Mouse (Mus musculus) embryonic facial prominence, embryonic 11.5 days (tissue): Measurements from ENCODE around the gene Btrc. TPM values are rescaled to one million over a fixed set of nuclear protein-coding genes. Genes with fewer than 3 reads are reported as not detected.
A peak's percentile ranks its signal among the peaks of the same experiment; 100 is the strongest.

Experiments
- ATAC-seq: fragments of 200-750 bp; cut with Nextera tagmentation; replicated peaks from 2 replicates; pipeline ENCODE4 v1.8.0; 2017; ENCODE audit warnings: low read depth; ENCODE audit not compliant: insufficient number of reproducible peaks, low FRiP score, low TSS enrichment
- DNase-seq: peaks from one replicate; pipeline ENCODE4 v3.0.0-alpha.2; 2015; ENCODE audit warnings: low spot score
- H3K27ac ChIP-seq: fragments of 300-500 bp; sonication (generic); replicated peaks from 2 replicates; pipeline ENCODE4 v1.5.1; 2014; ENCODE audit warnings: mild to moderate bottlenecking, low read depth, low read length, control low read depth
- H3K27me3 ChIP-seq: fragments of 300-500 bp; sonication (generic); 2 replicates; pipeline ENCODE4 v1.6.1; 2014; ENCODE audit warnings: mild to moderate bottlenecking, low read length, moderate library complexity, mixed read lengths; ENCODE audit not compliant: control insufficient read depth, insufficient read depth
- H3K36me3 ChIP-seq: fragments of 300-500 bp; sonication (generic); replicated peaks from 2 replicates; pipeline ENCODE4 v1.6.1; 2014; ENCODE audit warnings: low read depth, mild to moderate bottlenecking, low read length, moderate library complexity, mixed read lengths; ENCODE audit not compliant: control insufficient read depth, insufficient read depth
- H3K4me1 ChIP-seq: fragments of 300-500 bp; sonication (generic); 2 replicates; pipeline ENCODE4 v1.6.1; 2014; ENCODE audit warnings: low read length, mixed read lengths; ENCODE audit not compliant: control insufficient read depth, insufficient read depth
- H3K4me2 ChIP-seq: fragments of 300-500 bp; sonication (generic); 2 replicates; pipeline ENCODE4 v1.6.1; 2014; ENCODE audit warnings: low read depth, mild to moderate bottlenecking, control low read depth, low read length, moderate library complexity
- H3K4me3 ChIP-seq: fragments of 300-500 bp; sonication (generic); 2 replicates; pipeline ENCODE4 v1.5.1; 2014; ENCODE audit warnings: low read depth, low read length, control low read depth
- H3K9ac ChIP-seq: fragments of 300-500 bp; sonication (generic); replicated peaks from 2 replicates; pipeline ENCODE4 v1.6.1; 2014; ENCODE audit warnings: mild to moderate bottlenecking, control low read depth, low read length
- H3K9me3 ChIP-seq: fragments of 300-500 bp; sonication (generic); replicated peaks from 2 replicates; pipeline ENCODE4 v1.6.1; 2016; ENCODE audit warnings: mild to moderate bottlenecking, low read length, inconsistent platforms, mixed read lengths; ENCODE audit not compliant: control insufficient read depth
- WGBS: fragments of 180-500 bp; shearing (Covaris S2); extraction: QIAGEN DNeasy Blood & Tissue Kit; methylation state at CpG from one replicate; pipeline ENCODE4 v1.1.7; 2014; 5-methylcytosine and 5-hydroxymethylcytosine counted together
- polyA plus RNA-seq: library from polyadenylated mRNA; unstranded; fragments of >200 nt; fragmentation: Nextera tagmentation; extraction: Ambion mirVana; gene quantifications from 2 replicates; pipeline ENCODE4 v1.2.1, GENCODE M21; 2014

The Btrc gene
- polyA plus RNA-seq, 1 experiment from 2014 or later: 56.0 TPM

DNA sequence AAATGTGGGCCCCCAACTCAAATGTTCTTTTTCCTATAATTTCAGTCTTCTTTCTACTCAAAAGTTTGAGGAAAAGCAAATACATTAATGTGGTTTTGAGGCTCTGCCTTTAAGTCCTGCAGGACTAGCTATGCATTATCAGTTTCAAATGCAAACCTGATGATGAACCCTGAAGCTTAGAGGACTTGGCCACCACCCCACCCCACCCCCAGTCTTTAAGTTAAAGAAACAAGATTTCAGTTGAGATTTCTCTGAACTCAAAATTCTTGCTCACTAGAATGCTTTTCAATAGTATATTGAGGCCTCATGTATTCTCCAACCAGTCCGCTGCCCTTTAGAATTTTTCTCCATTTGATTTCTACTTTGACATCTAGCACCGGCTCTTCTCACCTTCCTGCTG is 117.0 kb downstream of the Btrc start:
- H3K9me3 ChIP-seq: no peaks in the 10 kb centered on the region
- H3K9ac ChIP-seq: no peak overlapping the region
- no peaks in the 10 kb centered on the region for H3K36me3 ChIP-seq
- H3K4me2 ChIP-seq: no peak overlapping the region
- H3K4me1 ChIP-seq: no peaks in the 10 kb centered on the region
- H3K27ac ChIP-seq: no peak overlapping the region
- no peak for ATAC-seq
- H3K4me3 ChIP-seq: no peak overlapping the region
- no peaks in the 10 kb centered on the region for H3K27me3 ChIP-seq
- DNase-seq: no peak
- WGBS: 85% methylated on average over 2 of the region's 2 CpGs

DNA sequence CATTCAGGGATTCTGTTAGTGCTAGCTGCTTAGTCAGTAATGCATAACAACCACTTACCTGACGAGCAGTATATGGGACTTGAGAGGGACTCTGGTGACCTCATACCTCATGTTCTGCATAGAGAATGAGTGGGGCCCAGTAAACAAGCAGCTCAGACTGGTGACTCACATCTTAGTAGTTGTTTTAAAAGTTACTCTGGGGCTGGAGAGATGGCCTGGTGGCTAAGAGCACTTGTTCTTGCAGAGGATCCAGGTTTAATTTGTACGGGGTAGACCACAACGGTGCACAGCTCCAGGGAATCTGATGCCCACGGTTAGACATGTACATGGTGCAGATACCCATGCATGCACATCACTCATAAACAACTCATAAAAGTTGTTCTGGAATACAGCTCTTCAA is 117.4 kb downstream of the Btrc start:
- Histone ChIP-seq H3K4me3 (no peak overlapping the region), H3K27me3 (no peaks in the 10 kb centered on the region), H3K36me3 (no peaks in the 10 kb centered on the region), H3K4me1 (no peaks in the 10 kb centered on the region), H3K27ac (no peak overlapping the region), H3K9me3 (no peaks in the 10 kb centered on the region), H3K9ac (no peak overlapping the region), H3K4me2 (no peak overlapping the region)
- DNase-seq (no peak), ATAC-seq (no peak)
- WGBS: 87% methylated on average over 4 of the region's 4 CpGs

DNA sequence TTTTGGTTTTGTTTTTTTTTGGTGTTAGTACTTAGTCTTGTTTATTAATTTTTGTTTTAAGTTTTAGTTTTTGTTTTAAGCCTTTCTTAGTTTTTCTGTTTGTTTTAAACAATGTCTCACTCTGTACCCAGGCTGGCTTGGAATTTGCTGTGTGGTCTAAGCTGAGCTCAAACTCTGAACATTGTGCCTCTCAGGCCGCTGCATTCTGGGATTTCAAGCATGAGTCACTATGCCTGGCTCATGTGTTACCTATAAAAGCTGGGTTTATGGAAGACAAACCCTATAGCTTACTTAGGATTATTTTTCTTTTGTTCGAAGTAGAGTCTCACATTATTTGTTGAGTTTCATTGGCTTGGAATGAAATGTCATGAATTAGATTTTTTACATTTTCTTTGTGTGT is 119.9 kb downstream of the Btrc start:
- H3K4me1 ChIP-seq: no peaks in the 10 kb centered on the region
- DNase-seq: no peak
- H3K9ac ChIP-seq: no peak overlapping the region
- WGBS: 83% methylated on average over 2 of the region's 2 CpGs
- no peak overlapping the region for H3K4me2 ChIP-seq
- no peak overlapping the region for H3K4me3 ChIP-seq
- no peaks in the 10 kb centered on the region for H3K36me3 ChIP-seq
- H3K27ac ChIP-seq: no peak overlapping the region
- no peak for ATAC-seq
- H3K27me3 ChIP-seq: no peaks in the 10 kb centered on the region
- H3K9me3 ChIP-seq: no peaks in the 10 kb centered on the region

DNA sequence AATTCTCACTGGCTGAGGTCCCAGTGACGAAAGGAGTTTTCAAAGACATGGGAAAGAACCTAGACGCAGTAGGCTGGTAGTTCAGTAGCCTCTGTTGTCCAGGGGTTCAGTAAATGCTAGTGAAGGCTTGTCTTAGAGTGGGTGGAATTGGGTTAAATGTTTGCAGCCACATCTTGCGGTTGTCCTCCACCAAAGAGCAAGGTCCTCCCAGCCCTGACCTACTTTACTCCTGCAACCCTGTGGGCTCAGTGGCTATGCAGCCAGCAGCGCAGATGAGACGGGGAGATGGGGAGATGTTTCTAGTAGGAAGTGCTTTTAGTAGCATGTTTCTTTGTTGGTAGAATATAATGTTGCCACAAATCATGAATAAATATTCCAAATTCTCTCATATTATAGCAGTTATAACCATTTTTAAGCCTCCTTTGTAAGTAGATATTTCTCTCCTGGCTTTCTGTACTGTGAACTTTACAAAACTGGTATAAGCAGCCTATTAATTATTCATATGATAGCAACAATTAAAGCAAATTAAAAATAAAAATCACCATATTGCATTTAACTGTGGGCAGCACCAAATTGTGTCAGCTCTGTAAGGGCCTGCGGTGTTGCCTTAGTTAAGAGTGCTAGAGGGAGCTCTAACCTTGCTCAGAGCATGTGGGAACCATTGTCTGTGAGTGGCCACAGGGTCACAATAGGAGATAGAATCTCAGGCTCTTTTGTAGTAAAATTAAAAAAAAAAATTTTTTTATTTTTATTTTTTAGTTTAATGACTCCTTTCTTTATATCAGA is 122.9 kb downstream of the Btrc start:
- H3K9ac ChIP-seq: no peak overlapping the region
- H3K4me2 ChIP-seq: no peak overlapping the region
- DNase-seq (peak; percentile 18), ATAC-seq (no peak)
- no peaks in the 10 kb centered on the region for H3K4me1 ChIP-seq
- no peaks in the 10 kb centered on the region for H3K27me3 ChIP-seq
- no peak overlapping the region for H3K27ac ChIP-seq
- H3K4me3 ChIP-seq: no peak overlapping the region
- WGBS: 87% methylated on average over 6 of the region's 6 CpGs
- H3K36me3 ChIP-seq: no peaks in the 10 kb centered on the region
- no peaks in the 10 kb centered on the region for H3K9me3 ChIP-seq

DNA sequence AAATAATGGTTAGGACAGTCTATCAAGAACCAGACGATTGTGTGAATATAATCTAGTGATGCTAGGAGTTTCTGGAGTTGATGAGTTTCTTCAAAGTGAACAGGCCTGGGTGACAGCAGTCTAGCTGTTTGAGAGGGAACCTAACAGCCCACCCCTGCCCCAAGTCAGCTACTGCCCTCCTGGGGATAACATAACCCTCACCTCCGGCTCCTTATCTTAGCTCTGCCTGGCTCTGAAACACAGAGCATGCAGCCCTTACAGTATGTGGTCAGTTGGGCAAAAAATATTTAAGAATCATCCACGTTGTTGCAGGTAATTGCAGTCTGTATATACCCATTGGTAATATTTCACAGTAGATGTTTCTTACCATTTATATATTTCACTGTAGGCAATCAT is 123.5 kb downstream of the Btrc start:
- Histone ChIP-seq H3K9me3 (no peaks in the 10 kb centered on the region), H3K4me1 (no peaks in the 10 kb centered on the region), H3K27ac (no peak overlapping the region), H3K27me3 (no peaks in the 10 kb centered on the region), H3K9ac (no peak overlapping the region), H3K4me3 (no peak overlapping the region), H3K36me3 (no peaks in the 10 kb centered on the region), H3K4me2 (no peak overlapping the region)
- WGBS: 82% methylated on average over 3 of the region's 3 CpGs
- ATAC-seq (no peak), DNase-seq (no peak)

DNA sequence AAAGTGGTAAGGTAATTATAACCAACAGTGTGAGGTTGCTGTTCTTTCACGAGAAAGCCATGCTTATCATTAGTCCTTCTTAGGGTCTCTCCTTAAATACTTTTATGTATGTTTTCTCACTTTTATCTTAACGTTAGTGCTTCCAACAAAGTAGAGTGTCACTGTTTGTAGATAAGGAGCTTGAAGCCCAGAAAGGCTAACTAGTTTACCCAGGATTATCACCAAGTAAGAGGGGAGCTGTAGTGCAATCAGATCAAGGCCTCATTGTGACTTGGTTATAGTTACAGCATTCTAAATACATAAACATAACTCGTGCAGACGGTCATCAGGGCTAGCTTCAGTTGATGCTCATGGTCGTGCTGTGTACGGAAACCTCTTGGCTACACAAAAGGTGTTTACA is 126.4 kb downstream of the Btrc start:
- Histone ChIP-seq H3K9ac (no peak overlapping the region), H3K27me3 (no peaks in the 10 kb centered on the region), H3K27ac (no peak overlapping the region), H3K9me3 (no peaks in the 10 kb centered on the region), H3K4me1 (no peaks in the 10 kb centered on the region), H3K4me2 (no peak overlapping the region), H3K4me3 (no peak overlapping the region), H3K36me3 (no peaks in the 10 kb centered on the region)
- DNase-seq: no peak
- 82% methylated on average over 6 of the region's 6 CpGs for WGBS
- ATAC-seq: no peak

DNA sequence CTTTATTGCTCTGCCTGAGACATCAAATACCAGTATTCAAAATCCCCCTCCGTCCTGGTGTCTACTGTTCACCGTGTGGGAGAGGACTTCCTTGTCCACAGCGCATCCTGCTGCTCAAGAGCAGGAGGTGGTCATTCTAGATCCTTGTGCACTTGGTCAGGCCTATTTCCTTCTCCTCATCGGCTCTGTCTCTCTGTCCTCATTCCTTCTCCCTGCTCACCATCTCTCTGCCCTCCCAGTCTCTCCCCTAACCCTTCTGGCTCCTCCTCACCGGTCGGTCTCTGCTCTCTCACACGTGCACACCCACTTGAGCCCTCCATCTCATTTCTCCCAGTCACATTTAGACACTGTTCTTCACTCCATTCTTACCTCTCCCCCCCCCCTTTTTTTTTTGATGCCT is 127.7 kb downstream of the Btrc start:
- DNase-seq (no peak), ATAC-seq (no peak)
- H3K27ac ChIP-seq: no peak overlapping the region
- WGBS: 80% methylated on average over 7 of the region's 7 CpGs
- H3K9me3 ChIP-seq: no peaks in the 10 kb centered on the region
- H3K9ac ChIP-seq: no peak overlapping the region
- no peak overlapping the region for H3K4me3 ChIP-seq
- H3K36me3 ChIP-seq: no peaks in the 10 kb centered on the region
- H3K4me2 ChIP-seq: no peak overlapping the region
- H3K4me1 ChIP-seq: no peaks in the 10 kb centered on the region
- H3K27me3 ChIP-seq: no peaks in the 10 kb centered on the region

DNA sequence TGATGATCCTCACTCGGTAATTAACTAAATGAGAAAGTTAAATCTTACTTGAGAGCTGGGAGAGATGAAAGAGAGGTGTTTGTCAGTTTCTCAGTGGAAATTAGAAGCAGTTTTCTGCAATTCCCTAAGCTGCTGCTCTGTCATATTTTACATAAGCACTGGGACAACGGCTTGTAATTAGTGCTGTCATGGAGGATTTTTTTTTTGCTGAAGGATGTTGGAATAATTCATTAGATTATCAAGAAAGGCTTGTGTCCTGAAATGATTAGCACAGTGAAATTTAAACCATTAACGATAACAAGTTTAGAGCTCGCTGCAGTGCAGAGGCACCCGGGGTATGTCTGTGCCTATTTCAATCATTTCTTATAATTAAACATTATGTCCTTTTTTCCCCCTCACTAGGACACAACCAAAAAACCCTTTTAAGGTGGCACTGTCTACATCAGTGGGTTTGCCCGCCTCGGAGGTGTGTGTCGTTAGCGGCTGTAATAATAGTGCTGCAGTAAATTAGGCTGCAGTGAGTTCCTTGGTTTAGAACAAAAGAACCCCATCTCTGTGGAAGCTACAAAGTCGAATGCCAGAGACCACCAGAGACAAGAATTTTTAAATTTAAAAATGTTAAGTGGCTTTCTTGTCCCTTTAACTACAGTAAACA is 130.7 kb downstream of the Btrc start:
- H3K4me3 ChIP-seq: no peak overlapping the region
- no peaks in the 10 kb centered on the region for H3K9me3 ChIP-seq
- 65% methylated on average over 10 of the region's 10 CpGs for WGBS
- ATAC-seq (no peak), DNase-seq (no peak)
- no peaks in the 10 kb centered on the region for H3K36me3 ChIP-seq
- H3K4me1 ChIP-seq: no peaks in the 10 kb centered on the region
- H3K27ac ChIP-seq: no peak overlapping the region
- H3K4me2 ChIP-seq: no peak overlapping the region
- no peaks in the 10 kb centered on the region for H3K27me3 ChIP-seq
- H3K9ac ChIP-seq: no peak overlapping the region
